8 mouse cellular contexts compared by ENCODE assay signal in the genomic region with DNA sequence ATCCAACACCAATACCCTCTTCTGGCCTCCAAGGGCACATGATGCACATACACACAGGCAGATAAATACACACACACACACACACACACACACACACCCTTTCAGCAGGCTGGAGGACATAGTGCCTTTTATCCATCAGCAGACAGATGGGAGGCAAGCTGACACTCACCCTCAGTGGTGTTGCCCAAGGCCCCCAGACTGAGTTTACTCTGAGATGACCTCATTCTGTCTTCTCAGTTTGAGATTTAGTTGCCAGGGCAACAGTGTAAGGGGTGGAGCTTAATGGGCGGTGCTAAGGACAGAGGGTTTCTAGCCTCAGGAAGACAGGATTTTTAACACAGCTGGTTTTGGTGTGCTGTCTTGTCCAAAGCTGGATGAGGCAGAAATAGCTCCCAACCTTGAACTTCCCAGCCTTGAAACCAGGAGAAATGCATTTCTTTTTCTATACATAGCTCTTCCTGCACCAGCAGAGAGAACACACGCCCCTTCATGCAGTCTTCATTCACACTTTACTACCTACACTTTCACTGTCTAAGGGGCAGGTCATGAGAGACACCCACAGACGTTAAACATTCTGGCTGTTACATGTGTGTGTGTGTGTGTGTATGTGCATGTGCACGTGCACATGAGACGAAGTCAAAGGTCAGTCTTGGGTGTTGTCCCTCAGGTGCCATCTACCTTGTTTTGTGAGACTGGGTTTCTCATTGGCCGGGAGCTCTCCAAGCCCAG.
A peak's percentile ranks its signal among the peaks of the same experiment; 100 is the strongest.
DNase-seq lines count a peak whose midpoint lies in the region; ATAC-seq and TF ChIP-seq lines count a peak whose summit lies in the region.

No protein-coding gene starts in this region.

- no peak overlapping the region for H3K4me2 ChIP-seq in hindbrain, embryonic 13.5 days

- no peak for DNase-seq in frontal cortex, postnatal 25 days (ENCODE audit: low spot score in 2 of 2)
- peak; percentile 4 for DNase-seq in c-Kit-positive CD71-positive TER-119-negative erythroid progenitor cells, embryonic 14.5 days (ENCODE audit: low read depth)
- DNase-seq in lung, postnatal 25 days (ENCODE audit: low spot score) = peak; percentile 69
- peak; percentile 98 for DNase-seq in retina, postnatal 1 day
- DNase-seq in gastrocnemius, postnatal 36 days = no peak

- H3K27ac ChIP-seq in ES-Bruce4 (ENCODE audit: insufficient read depth, low read length) = peak overlapping the region; percentile 42; the same call in 1 of the 2 replicates
- H3K27ac ChIP-seq in hindbrain, embryonic 13.5 days = no peak overlapping the region

- TF ChIP-seq EP300 in ES-Bruce4 (IDR thresholded peaks at IDR 0.05; ENCODE audit: insufficient read depth, low read depth, low read length) = no peak

- TF ChIP-seq CTCF in ES-Bruce4 (IDR thresholded peaks at IDR 0.05; ENCODE audit: low read depth, low read length) = no peak

- ATAC-seq in frontal cortex, adult (ENCODE audit: low TSS enrichment) = peak; percentile 68
- ATAC-seq in hindbrain, embryonic 13.5 days (ENCODE audit: low FRiP score) = peak; percentile 26; the same call in 1 of the 2 replicates

- no peak for TF ChIP-seq POLR2A in ES-Bruce4 (IDR thresholded peaks at IDR 0.05; ENCODE audit: insufficient read depth, low read length)

- no peaks in the 10 kb centered on the region for H3K36me3 ChIP-seq in ES-Bruce4 (ENCODE audit: control insufficient read depth, insufficient read depth, low read length, poor library complexity, severe bottlenecking)
- H3K36me3 ChIP-seq in hindbrain, embryonic 13.5 days = no peaks in the 10 kb centered on the region

- H3K9ac ChIP-seq in ES-Bruce4 (ENCODE audit: low read depth, poor library complexity, severe bottlenecking) = no peak overlapping the region
- no peak overlapping the region for H3K9ac ChIP-seq in hindbrain, embryonic 13.5 days

- WGBS in hindbrain, embryonic 13.5 days = 56% methylated on average over 6 of the region's 6 CpGs

- no peaks in the 10 kb centered on the region for H3K9me3 ChIP-seq in ES-Bruce4 (replicated peaks; ENCODE audit: control insufficient read depth, insufficient read depth, low read length, poor library complexity, severe bottlenecking)
- H3K9me3 ChIP-seq in hindbrain, embryonic 13.5 days = no peaks in the 10 kb centered on the region

- no peaks in the 10 kb centered on the region for H3K27me3 ChIP-seq in ES-Bruce4 (ENCODE audit: control insufficient read depth, insufficient read depth, low read length, poor library complexity, severe bottlenecking)
- H3K27me3 ChIP-seq in hindbrain, embryonic 13.5 days = peaks cover 3% of the 10 kb centered on the region; the same call in 1 of the 2 replicates

- intact Hi-C loops in gastrocnemius, postnatal 36 days (cut with DNase I) = no loop called here

- no peak overlapping the region for H3K4me3 ChIP-seq in ES-Bruce4 (ENCODE audit: low read depth, low read length)
- no peak overlapping the region for H3K4me3 ChIP-seq in hindbrain, embryonic 13.5 days

- peaks cover 10% of the 10 kb centered on the region for H3K4me1 ChIP-seq in ES-Bruce4 (ENCODE audit: control insufficient read depth, insufficient read depth, low read length)
- peaks cover 36% of the 10 kb centered on the region for H3K4me1 ChIP-seq in hindbrain, embryonic 13.5 days (replicated peaks)

Comparison
In these comparisons a context has a peak if more than half of its experiments do, and no peak if none do; other contexts are left out.
1. DNase-seq: peak in c-Kit-positive CD71-positive TER-119-negative erythroid progenitor cells, embryonic 14.5 days (single experiment), lung, postnatal 25 days (single experiment) and retina, postnatal 1 day (single experiment); none in frontal cortex, postnatal 25 days (0 of 2) and gastrocnemius, postnatal 36 days (0 of 2).